Mouse (Mus musculus) hindbrain, embryonic 11.5 days (tissue): ENCODE data around the gene Camk2g. TPM values are rescaled to one million over a fixed set of nuclear protein-coding genes. Genes with fewer than 3 reads are reported as not detected.
A peak's percentile ranks its signal among the peaks of the same experiment; 100 is the strongest.

Source experiments
- ATAC-seq: fragments of 200-750 bp; cut with Nextera tagmentation; 2 replicates; pipeline ENCODE4 v1.8.0; 2017; ENCODE audit warnings: mild to moderate bottlenecking, moderate TSS enrichment, moderate library complexity; ENCODE audit not compliant: low FRiP score
- DNase-seq: peaks from one replicate; pipeline ENCODE4 v3.0.0-alpha.2; 2015; ENCODE audit warnings: low spot score
- H3K27ac ChIP-seq: fragments of 300-500 bp; sonication (generic); 2 replicates; pipeline ENCODE4 v1.5.1; 2014; ENCODE audit warnings: mild to moderate bottlenecking, low read depth, low read length
- H3K27me3 ChIP-seq: fragments of 300-500 bp; sonication (generic); 2 replicates; pipeline ENCODE4 v1.6.1; 2014; ENCODE audit warnings: mild to moderate bottlenecking, low read length, moderate library complexity, mixed read lengths; ENCODE audit not compliant: control insufficient read depth, insufficient read depth
- H3K36me3 ChIP-seq: fragments of 300-500 bp; sonication (generic); 2 replicates; pipeline ENCODE4 v1.6.1; 2014; ENCODE audit warnings: mild to moderate bottlenecking, low read length, moderate library complexity, mixed read lengths; ENCODE audit not compliant: control insufficient read depth, insufficient read depth
- H3K4me1 ChIP-seq: fragments of 300-500 bp; sonication (generic); replicated peaks from 2 replicates; pipeline ENCODE4 v1.6.1; 2014; ENCODE audit warnings: low read length, mixed read lengths; ENCODE audit not compliant: control insufficient read depth, insufficient read depth
- H3K4me2 ChIP-seq: fragments of 300-500 bp; sonication (generic); replicated peaks from 2 replicates; pipeline ENCODE4 v1.6.1; 2014; ENCODE audit warnings: mild to moderate bottlenecking, low read depth, low read length
- H3K4me3 ChIP-seq: fragments of 300-500 bp; sonication (generic); 2 replicates; pipeline ENCODE4 v1.5.1; 2014; ENCODE audit warnings: low read depth, low read length
- H3K9ac ChIP-seq: fragments of 300-500 bp; sonication (generic); 2 replicates; pipeline ENCODE4 v1.6.1; 2014; ENCODE audit warnings: low read depth, low read length
- H3K9me3 ChIP-seq: fragments of 300-500 bp; sonication (generic); 2 replicates; pipeline ENCODE4 v1.6.1; 2016; ENCODE audit warnings: low read length; ENCODE audit not compliant: control insufficient read depth
- WGBS: fragments of 180-500 bp; shearing (Covaris S2); extraction: QIAGEN DNeasy Blood & Tissue Kit; methylation state at CpG from one replicate; pipeline ENCODE4 v1.1.7; 2014; 5-methylcytosine and 5-hydroxymethylcytosine counted together
- polyA plus RNA-seq: library from polyadenylated mRNA; unstranded; fragments of >200 nt; fragmentation: Nextera tagmentation; extraction: Ambion mirVana; gene quantifications from 2 replicates; pipeline ENCODE4 v1.2.1, GENCODE M21; 2014

Camk2g gene
- polyA plus RNA-seq, 1 experiment from 2014 or later: 44.2 TPM

GRCm38 (mm10) chr14:20771941-20772340 lies 21.9 kb downstream of the Camk2g start:
- ATAC-seq: no peak
- no peak overlapping the region for H3K4me3 ChIP-seq
- no peaks in the 10 kb centered on the region for H3K4me1 ChIP-seq
- H3K27me3 ChIP-seq: no peaks in the 10 kb centered on the region
- 97% methylated on average over 3 of the region's 3 CpGs for WGBS
- no peaks in the 10 kb centered on the region for H3K36me3 ChIP-seq
- no peak for DNase-seq
- no peak overlapping the region for H3K9ac ChIP-seq
- no peak overlapping the region for H3K4me2 ChIP-seq
- no peaks in the 10 kb centered on the region for H3K9me3 ChIP-seq
- H3K27ac ChIP-seq: no peak overlapping the region

DNA sequence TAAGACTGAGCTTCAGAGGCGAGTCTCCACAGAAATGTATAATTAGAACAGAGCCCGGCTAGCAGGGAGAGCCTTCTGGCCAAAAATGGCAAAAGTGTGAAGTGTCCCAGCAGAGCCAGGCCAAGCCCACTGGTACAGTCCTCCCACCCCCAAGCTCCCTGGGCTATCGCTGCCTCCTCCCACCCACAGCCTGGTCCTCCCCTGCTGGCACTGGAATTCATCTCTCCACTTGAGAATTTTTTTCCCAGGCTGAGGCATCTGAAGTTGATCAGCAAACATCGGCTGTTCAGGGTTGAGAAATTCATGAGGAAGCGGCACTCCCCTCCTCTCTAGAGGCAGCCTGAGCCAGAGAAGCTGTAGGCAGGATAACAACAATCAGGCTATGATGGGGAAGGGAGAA lies 25.3 kb downstream of the Camk2g start:
- H3K4me2 ChIP-seq: no peak overlapping the region
- no peaks in the 10 kb centered on the region for H3K9me3 ChIP-seq
- no peak for DNase-seq
- no peak overlapping the region for H3K9ac ChIP-seq
- no peak overlapping the region for H3K27ac ChIP-seq
- H3K4me1 ChIP-seq: no peaks in the 10 kb centered on the region
- 75% methylated on average over 5 of the region's 5 CpGs for WGBS
- ATAC-seq: no peak
- H3K4me3 ChIP-seq: no peak overlapping the region
- no peaks in the 10 kb centered on the region for H3K36me3 ChIP-seq
- H3K27me3 ChIP-seq: no peaks in the 10 kb centered on the region

DNA sequence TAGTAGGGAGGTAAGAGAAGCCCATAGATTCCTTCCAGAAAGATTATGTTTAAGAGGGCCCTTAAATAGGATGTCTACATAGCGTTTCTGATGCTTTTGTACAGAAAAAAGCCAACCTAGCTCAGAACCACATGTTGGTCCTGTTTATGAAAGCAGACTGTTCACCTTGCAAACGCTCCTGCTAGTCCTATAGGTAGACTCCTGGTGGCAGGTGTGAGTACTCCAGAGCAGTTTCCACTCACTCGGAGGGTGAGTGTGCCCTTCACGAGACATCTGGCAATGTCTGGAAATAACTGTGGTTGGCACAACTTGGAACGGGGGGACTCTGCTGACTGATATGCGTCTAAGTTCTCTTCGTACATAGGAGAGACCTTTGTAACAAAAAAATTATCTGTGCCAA lies 26.0 kb downstream of the Camk2g start:
- Histone ChIP-seq H3K4me1 (no peaks in the 10 kb centered on the region), H3K4me3 (no peak overlapping the region), H3K27ac (no peak overlapping the region), H3K36me3 (no peaks in the 10 kb centered on the region), H3K27me3 (no peaks in the 10 kb centered on the region), H3K9me3 (no peaks in the 10 kb centered on the region), H3K4me2 (no peak overlapping the region), H3K9ac (no peak overlapping the region)
- 96% methylated on average over 7 of the region's 7 CpGs for WGBS
- ATAC-seq (no peak), DNase-seq (no peak)

DNA sequence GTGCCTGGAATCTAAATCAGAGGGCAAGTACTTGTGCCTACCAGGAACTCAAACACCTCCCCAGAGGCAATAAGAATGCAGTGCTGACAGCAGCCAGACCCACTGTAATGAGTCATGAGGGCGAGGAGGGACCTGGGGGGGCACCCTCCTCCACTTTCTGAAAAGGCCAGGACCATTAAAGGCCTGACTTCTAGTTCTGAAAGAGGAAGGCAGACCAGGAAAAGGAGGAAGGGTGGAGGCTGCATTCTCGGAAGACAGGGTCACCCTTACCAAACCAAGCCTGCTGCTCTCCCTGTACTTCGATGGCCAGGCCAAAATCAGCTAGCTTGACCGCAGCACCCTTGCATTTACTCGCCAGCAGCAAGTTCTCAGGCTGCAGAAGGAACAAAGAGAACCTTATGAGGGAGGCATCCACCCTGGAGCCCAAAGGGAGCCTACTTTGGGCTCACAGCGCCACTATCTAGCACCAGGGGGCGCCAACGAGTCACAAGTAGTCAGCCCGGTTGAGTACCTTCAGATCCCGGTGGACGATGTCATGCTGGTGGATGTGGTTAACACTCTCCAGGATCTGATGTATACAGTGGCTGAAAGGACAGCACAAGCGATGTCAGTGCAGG lies 28.1 kb downstream of the Camk2g start:
- Histone ChIP-seq H3K36me3 (no peaks in the 10 kb centered on the region), H3K4me3 (no peak overlapping the region), H3K4me1 (no peaks in the 10 kb centered on the region), H3K27me3 (no peaks in the 10 kb centered on the region), H3K4me2 (no peak overlapping the region), H3K9ac (peak overlapping the region; percentile 1; the same call in 1 of the 2 replicates), H3K27ac (no peak overlapping the region; the same call in 1 of the 2 replicates), H3K9me3 (no peaks in the 10 kb centered on the region)
- ATAC-seq (peak; percentile 10; the same call in 1 of the 2 replicates), DNase-seq (peak; percentile 94)
- 31% methylated on average over 12 of the region's 12 CpGs for WGBS

DNA sequence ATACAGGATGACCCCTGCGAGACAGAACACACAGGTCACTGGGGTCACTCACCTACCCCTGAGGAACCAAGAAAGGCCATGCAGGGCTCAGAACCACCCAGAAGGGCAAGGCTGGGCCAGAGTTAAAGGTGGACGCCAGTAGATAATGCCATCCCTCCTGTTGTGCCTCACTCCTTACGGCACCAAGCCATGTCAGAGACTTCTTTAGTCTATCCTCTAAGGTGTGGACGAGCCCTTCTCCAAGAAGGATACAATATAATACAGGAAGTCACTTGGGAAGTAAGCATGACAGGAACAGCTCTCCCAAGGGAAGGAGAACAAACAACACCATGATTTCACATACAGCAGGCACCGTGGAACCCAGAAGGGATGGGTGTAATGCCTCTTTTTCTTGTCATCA lies 28.9 kb downstream of the Camk2g start:
- 82% methylated on average over 5 of the region's 5 CpGs for WGBS

DNA sequence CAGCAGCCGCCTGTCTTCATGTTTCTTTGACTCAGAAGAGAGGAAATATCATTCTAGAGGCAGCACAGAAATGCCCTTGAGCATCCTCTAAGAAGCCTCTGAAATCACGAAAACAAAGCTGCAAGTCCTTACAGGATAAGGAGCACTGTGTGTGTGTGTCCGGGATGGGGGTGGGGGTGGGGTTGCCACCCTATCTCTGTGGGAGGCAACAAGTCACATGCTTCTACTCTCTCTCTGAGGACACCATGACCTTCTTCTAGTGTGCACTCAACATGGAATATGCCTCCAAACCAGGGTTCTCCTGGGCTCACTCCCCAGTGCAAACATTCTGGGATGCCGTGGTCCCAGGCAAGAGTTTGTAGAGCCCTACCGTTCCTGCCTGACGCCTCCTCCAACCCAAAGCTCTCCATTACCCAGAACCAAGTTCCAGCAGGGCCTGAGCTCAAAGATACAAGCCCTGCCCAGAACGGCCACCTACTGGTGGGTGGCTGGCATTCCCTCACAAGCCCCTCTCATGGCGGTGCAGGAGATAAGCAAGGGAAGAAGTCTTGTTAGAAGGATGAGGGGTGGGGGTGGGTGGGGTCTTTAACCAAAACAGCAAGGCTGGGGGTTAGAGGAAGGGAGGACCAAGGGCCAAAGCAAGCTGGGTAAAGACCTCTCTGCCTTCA lies 35.0 kb downstream of the Camk2g start:
- Histone ChIP-seq H3K27ac (no peak overlapping the region), H3K4me1 (no peaks in the 10 kb centered on the region), H3K9ac (no peak overlapping the region), H3K27me3 (no peaks in the 10 kb centered on the region), H3K4me3 (no peak overlapping the region), H3K9me3 (no peaks in the 10 kb centered on the region), H3K4me2 (no peak overlapping the region), H3K36me3 (peaks cover 12% of the 10 kb centered on the region; the same call in 1 of the 2 replicates)
- WGBS: 79% methylated on average over 8 of the region's 8 CpGs
- ATAC-seq (no peak), DNase-seq (no peak)

More for the DNA sequence above, 28.9 kb downstream of the Camk2g start:
- H3K27me3 ChIP-seq: no peaks in the 10 kb centered on the region
- no peaks in the 10 kb centered on the region for H3K4me1 ChIP-seq
- peaks cover 8% of the 10 kb centered on the region; the same call in 1 of the 2 replicates for H3K36me3 ChIP-seq
- ATAC-seq (no peak), DNase-seq (no peak)
- no peak overlapping the region for H3K4me3 ChIP-seq
- H3K9me3 ChIP-seq: no peaks in the 10 kb centered on the region
- H3K4me2 ChIP-seq: no peak overlapping the region
- no peak overlapping the region for H3K27ac ChIP-seq
- no peak overlapping the region for H3K9ac ChIP-seq

DNA sequence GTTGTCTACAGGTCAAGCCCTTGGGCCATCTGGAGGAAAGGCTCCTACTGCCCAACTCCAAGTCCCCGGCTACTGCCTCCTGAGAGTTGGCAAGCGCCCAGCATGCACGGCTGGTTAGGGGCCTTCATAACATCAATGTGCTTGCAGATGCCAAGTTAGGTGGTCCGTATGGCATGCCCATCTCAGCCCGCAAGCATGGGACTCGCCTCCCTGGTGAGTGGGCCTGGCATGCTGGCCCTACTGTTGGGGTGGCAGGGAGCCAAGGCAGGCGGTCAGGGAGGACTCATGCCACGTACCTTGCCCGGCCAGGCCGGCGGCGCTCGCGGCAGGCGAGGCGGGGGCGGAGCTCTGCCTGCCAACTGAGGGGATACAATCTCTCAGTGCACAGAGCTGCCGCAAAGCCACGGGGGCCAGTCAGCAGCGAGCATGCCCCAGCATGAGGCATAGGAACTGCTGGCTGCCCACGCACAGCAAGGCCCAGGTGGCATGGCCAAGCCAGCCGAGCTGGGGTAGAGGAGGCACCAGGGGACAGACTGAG lies 36.4 kb downstream of the Camk2g start:
- Histone ChIP-seq H3K36me3 (peaks cover 12% of the 10 kb centered on the region; the same call in 1 of the 2 replicates), H3K27me3 (no peaks in the 10 kb centered on the region), H3K9ac (no peak overlapping the region), H3K27ac (no peak overlapping the region), H3K4me3 (no peak overlapping the region), H3K4me2 (no peak overlapping the region), H3K4me1 (no peaks in the 10 kb centered on the region), H3K9me3 (no peaks in the 10 kb centered on the region)
- DNase-seq (no peak), ATAC-seq (no peak)
- 94% methylated on average over 22 of the region's 22 CpGs for WGBS

DNA sequence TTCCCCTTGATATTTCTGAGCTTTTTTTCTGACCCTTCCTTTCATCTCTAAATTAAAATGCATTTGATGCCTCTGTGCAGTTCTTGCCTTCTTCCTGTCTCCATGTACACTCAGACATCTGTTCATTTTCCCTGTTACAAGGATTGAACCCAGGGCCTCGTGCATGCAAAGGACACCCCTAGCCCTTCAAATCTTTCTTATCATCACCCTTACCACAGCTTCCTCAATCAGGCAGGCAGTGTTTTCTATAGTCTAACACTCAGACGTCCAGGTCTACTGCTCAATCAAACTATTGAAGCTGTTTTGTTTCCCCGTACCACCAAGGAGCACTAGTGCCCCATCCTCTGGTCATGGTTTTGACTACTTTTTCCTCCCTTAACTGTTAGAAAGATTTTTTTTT lies 40.1 kb downstream of the Camk2g start:
- WGBS: 91% methylated on average over 3 of the region's 3 CpGs
- H3K36me3 ChIP-seq: 0 out of 2 replicates have a peak, but pooled peaks cover 4% of the 10 kb centered on the region

GRCm38 (mm10) chr14:20750503-20750902 lies 43.4 kb downstream of the Camk2g start:
- WGBS: 92% methylated on average over 5 of the region's 5 CpGs
- ATAC-seq (no peak), DNase-seq (no peak)
- 0 out of 2 replicates have a peak, but pooled peaks cover 2% of the 10 kb centered on the region for H3K36me3 ChIP-seq
- no peaks in the 10 kb centered on the region for H3K4me1 ChIP-seq
- H3K27me3 ChIP-seq: no peaks in the 10 kb centered on the region
- no peak overlapping the region for H3K4me2 ChIP-seq
- H3K4me3 ChIP-seq: no peak overlapping the region
- H3K9ac ChIP-seq: no peak overlapping the region
- no peak overlapping the region for H3K27ac ChIP-seq
- H3K9me3 ChIP-seq: no peaks in the 10 kb centered on the region

More for the DNA sequence above, 40.1 kb downstream of the Camk2g start:
- Histone ChIP-seq H3K4me1 (no peaks in the 10 kb centered on the region), H3K4me2 (no peak overlapping the region), H3K9me3 (no peaks in the 10 kb centered on the region), H3K4me3 (no peak overlapping the region), H3K27me3 (no peaks in the 10 kb centered on the region), H3K27ac (no peak overlapping the region), H3K9ac (no peak overlapping the region)
- no peak for ATAC-seq
- DNase-seq: no peak
